Mouse (Mus musculus) megakaryocyte, embryonic 14.5 days (primary cell): ENCODE data around the gene Ckap5. TPM values are rescaled to one million over a fixed set of nuclear protein-coding genes. Genes with fewer than 3 reads are reported as not detected.
"Not testable (repeated sequence)": the region's sequence is repeated elsewhere in the genome, so short reads cannot be mapped to it uniquely, and the experiment has no call there.

Experiments
- H3K27me3 ChIP-seq: replicated peaks from 2 replicates; pipeline ENCODE3; 2012; ENCODE audit warnings: inconsistent platforms
- H3K36me3 ChIP-seq: replicated peaks from 2 replicates; pipeline ENCODE3; 2012; ENCODE audit warnings: low read length, inconsistent platforms, mixed read lengths
- H3K4me1 ChIP-seq: 2 replicates; pipeline ENCODE4 v1.6.1; 2012; ENCODE audit warnings: inconsistent platforms
- H3K4me3 ChIP-seq: replicated peaks from 2 replicates; pipeline ENCODE3; 2012; ENCODE audit warnings: moderate library complexity, mild to moderate bottlenecking, inconsistent platforms
- H3K9me3 ChIP-seq: 2 replicates; pipeline ENCODE4 v1.6.1; 2012; ENCODE audit warnings: inconsistent platforms
- FLI1 ChIP-seq: IDR thresholded peaks from 2 replicates; pipeline ENCODE4 v1.6.1; 2012; ENCODE audit warnings: low read length, inconsistent platforms, mixed read lengths
- GATA1 ChIP-seq: IDR thresholded peaks from 3 replicates; pipeline ENCODE4 v1.6.1; 2012; ENCODE audit warnings: mixed read lengths, low read length, inconsistent platforms, borderline replicate concordance
- polyA plus RNA-seq: library from polyadenylated mRNA; stranded (reverse); fragments of >175 nt; gene quantifications from 2 replicates; pipeline ENCODE4 v1.2.3, GENCODE M21; 2012; ENCODE audit warnings: low replicate concordance; ENCODE audit not compliant: insufficient read depth

Ckap5 gene
- polyA plus RNA-seq, result 0.92 and 3.6 TPM in 2 replicates

DNA sequence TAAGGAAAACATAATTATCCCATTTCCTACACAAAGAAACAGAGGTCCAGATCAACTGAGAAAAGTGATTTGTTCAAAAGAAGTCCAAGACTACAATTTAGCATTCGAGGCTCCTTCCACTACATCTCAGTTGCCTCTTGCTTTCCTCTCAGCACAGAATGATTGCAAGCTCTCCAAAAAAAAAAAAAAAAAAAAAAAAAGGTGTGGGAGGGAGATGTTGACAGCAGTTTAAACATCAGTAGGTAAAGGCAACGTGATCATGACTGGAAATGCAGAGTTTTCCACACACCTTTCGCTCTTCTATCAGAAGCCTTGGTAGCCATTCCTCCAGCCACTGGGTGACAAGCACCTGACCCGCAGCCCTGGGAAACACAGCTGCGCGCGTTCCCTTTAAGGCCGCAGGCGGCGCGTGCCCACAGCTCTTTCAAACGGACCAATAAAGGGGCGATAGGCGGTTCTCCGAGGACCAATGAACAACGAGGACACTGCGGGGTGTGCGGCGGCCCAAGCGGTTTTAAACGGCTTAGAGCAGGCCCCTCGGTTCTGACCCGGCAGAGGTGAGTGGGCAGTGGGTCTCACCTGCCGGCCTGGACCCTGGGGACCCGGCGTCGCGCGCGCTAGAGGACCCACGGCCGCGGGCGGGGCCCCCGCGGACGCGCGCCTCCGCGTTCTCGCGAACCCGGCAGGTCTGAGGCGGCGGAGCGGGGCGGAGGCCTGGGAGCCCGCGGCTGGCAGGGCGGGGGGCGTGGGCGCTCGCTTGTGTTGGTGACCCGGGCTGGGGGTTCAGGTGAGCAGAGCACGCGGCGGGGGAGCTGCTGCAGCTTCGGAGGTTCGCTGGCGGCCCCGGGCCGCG, at the start of gene Ckap5:
TSS of gene Ckap5 (plus strand) at position 469 of the 853 bp plus-strand sequence.
- Histone ChIP-seq H3K36me3 (peaks cover 30% of the 10 kb centered on the region), H3K4me1 (peaks cover 25% of the 10 kb centered on the region), H3K4me3 (peak within 1 kb of the TSS; percentile 99), H3K9me3 (peaks cover 3% of the 10 kb centered on the region; the same call in 1 of the 2 replicates), H3K27me3 (no peaks in the 10 kb centered on the region)
- TF ChIP-seq FLI1 (no peak; the same call in 1 of the 2 replicates), GATA1 (no peak)

DNA sequence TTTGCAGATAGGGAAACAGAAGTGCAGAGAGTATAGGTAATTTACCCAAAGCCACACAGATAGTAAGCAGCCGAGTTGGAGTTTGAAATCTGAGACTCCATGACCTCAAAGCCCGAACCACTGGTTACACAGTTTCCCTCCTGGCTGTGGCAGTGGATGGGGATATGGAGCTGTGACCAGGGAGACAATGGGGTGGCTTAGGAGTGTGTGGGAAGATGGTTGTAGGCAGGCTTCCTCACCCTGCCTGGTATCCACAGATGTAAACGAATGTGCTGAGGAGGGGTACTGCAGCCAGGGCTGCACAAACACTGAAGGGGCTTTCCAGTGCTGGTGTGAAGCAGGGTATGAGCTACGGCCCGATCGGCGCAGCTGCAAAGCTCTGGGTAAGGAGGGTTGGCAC, 49.7 kb upstream of the Ckap5 start:
- no peaks in the 10 kb centered on the region for H3K9me3 ChIP-seq
- H3K4me1 ChIP-seq, result peaks cover 19% of the 10 kb centered on the region
- H3K4me3 ChIP-seq, result no peak overlapping the region
- TF ChIP-seq GATA1, result no peak
- no peak for TF ChIP-seq FLI1
- no peaks in the 10 kb centered on the region for H3K36me3 ChIP-seq
- peaks cover 70% of the 10 kb centered on the region for H3K27me3 ChIP-seq

DNA sequence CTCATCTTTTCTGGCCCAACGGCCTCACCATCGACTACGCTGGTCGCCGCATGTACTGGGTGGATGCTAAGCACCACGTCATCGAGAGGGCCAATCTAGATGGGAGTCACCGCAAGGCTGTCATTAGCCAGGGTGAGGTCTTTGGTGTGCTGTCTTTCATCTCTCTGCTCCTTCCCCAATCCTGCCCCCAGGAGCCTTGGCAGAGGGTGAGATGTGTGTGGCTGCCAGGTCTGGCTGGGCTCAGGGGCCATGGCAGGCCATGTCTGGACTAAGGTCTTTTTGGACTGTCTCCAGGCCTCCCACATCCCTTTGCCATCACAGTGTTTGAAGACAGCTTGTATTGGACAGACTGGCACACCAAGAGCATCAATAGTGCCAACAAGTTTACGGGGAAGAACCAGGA, 46.2 kb upstream of the Ckap5 start:
- Histone ChIP-seq H3K36me3 (no peaks in the 10 kb centered on the region), H3K4me1 (peaks cover 31% of the 10 kb centered on the region), H3K4me3 (no peak overlapping the region), H3K27me3 (peaks cover 39% of the 10 kb centered on the region), H3K9me3 (no peaks in the 10 kb centered on the region)
- TF ChIP-seq FLI1 (no peak), GATA1 (no peak)

DNA sequence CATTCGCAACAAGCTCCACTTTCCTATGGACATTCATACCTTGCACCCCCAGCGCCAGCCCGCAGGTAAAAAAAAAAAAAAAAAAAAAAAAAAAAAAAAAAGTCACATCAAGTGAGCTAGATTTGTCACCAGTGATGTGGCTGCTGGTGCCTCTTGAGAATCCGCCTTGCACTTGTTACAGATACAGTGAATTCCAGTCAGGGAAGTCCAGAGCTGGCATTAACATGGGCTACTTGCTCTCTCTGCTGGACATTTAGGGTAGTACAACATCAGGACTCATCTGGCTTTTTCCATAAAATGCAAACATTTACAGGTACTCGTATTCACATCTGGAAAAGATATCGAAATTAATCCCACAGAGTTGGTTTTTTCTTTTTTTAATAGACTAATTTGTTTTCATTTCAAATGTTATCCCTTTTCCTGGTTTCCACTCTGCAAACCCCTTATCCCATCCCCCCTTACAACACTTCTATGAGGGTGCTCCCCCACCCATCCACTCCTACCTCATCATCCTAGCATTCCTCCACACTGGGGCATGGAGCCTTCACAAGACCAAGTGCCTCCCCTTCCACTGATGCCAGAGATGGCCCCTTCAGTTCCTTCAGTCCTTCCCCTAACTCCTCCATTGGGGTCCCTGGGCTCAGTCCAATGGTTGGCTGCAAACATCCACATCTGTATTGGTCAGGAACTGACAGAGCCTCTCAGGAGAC, 45.6 kb upstream of the Ckap5 start:
- no peak overlapping the region for H3K4me3 ChIP-seq
- no peaks in the 10 kb centered on the region for H3K9me3 ChIP-seq
- no peaks in the 10 kb centered on the region for H3K36me3 ChIP-seq
- peaks cover 32% of the 10 kb centered on the region for H3K4me1 ChIP-seq
- H3K27me3 ChIP-seq, result peaks cover 36% of the 10 kb centered on the region
- TF ChIP-seq GATA1, result no peak
- TF ChIP-seq FLI1, result no peak

DNA sequence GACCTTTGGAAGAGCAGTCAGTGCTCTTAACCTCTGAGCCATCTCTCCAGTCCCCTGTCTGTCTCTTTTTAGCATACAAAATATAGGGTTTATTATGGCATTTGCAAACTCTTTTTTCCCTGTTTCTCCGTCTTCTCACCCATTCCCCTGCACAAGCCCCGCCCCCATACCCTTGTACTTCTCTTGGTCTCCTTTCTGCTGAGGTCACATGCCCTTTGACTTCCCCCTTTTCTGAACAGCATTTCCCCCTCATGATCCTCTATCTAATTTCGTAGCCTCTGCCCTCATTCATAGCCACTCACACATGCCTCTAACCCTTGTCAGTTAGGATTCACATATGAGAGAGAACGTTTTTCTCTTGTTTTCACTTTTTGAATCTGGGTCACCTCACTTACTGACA, 41.9 kb upstream of the Ckap5 start:
- TF ChIP-seq FLI1 (no peak), GATA1 (no peak)

DNA sequence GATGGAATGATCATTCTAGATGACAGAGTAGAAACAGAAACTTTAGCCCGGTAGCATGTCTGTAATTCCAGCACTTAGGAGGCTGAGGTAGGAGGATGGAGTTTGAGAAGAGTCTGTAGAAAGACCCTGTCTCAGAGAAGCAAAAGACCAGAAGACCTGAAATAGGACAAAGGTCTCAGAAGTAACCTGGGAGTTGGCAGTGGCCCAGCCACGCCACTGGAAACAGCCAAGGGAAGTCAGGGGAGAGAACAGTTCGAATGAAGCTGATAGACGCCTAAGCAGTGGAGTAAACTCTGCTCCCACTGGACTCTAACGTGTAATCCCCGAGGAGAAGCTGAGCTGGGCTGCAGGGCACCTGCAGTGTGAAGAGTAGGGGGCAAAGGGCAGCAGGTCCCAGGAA, 41.3 kb upstream of the Ckap5 start:
- Histone ChIP-seq H3K4me1 (peaks cover 20% of the 10 kb centered on the region), H3K9me3 (no peaks in the 10 kb centered on the region), H3K36me3 (no peaks in the 10 kb centered on the region), H3K4me3 (no peak overlapping the region), H3K27me3 (peaks cover 18% of the 10 kb centered on the region)
- TF ChIP-seq FLI1 (no peak), GATA1 (no peak)

More for the DNA sequence above, 41.9 kb upstream of the Ckap5 start:
- no peak overlapping the region for H3K4me3 ChIP-seq
- H3K27me3 ChIP-seq, result peaks cover 16% of the 10 kb centered on the region
- H3K9me3 ChIP-seq, result no peaks in the 10 kb centered on the region
- H3K36me3 ChIP-seq, result no peaks in the 10 kb centered on the region
- H3K4me1 ChIP-seq, result peaks cover 21% of the 10 kb centered on the region

DNA sequence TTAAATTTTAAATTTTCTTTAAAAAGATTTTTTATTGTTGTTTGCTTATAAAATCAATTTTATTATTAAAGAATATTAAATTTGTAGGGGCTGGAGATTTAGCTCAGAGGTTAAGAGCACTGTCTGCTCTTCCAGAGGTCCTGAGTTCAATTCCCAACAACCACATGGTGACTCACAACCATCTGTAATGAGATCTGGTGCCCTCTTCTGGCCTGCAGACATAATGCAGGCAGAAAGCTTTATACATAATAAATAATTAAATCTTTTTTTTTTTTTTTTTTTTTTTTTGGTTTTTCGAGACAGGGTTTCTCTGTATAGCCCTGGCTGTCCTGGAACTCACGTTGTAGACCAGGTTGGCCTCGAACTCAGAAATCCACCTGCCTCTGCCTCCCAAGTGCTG, 39.3 kb upstream of the Ckap5 start:
- H3K9me3 ChIP-seq, H3K36me3 ChIP-seq, H3K4me3 ChIP-seq: not testable (repeated sequence)
- peaks cover 23% of the 10 kb centered on the region for H3K27me3 ChIP-seq
- peaks cover 23% of the 10 kb centered on the region for H3K4me1 ChIP-seq

DNA sequence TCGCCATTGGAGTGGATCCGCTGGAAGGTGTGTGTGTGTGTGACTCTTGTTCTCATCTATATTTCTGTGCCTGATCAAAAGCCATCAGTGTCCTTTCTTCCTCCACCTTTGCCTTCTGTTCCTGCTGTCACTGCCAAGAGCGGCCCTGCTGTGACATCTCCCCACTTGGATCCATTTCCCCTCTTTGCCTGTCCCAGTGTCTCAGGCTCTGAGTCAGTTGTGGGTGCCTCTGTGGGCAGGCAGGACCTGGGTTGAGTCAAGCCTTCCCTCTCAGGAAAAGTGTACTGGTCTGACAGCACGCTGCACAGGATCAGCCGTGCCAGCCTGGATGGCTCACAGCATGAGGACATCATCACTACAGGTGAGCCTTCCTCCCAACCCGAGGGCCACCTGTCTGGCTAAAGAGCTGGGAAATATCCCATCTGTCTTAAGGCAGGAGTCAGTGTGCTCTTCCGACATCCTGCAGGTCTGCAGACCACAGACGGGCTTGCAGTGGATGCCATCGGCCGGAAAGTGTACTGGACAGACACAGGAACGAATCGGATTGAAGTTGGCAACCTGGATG, 34.4 kb upstream of the Ckap5 start:
- Histone ChIP-seq H3K27me3 (peaks cover 22% of the 10 kb centered on the region), H3K36me3 (no peaks in the 10 kb centered on the region), H3K9me3 (no peaks in the 10 kb centered on the region), H3K4me3 (no peak overlapping the region), H3K4me1 (peaks cover 8% of the 10 kb centered on the region; the same call in 1 of the 2 replicates)
- no peak for TF ChIP-seq GATA1
- no peak for TF ChIP-seq FLI1

DNA sequence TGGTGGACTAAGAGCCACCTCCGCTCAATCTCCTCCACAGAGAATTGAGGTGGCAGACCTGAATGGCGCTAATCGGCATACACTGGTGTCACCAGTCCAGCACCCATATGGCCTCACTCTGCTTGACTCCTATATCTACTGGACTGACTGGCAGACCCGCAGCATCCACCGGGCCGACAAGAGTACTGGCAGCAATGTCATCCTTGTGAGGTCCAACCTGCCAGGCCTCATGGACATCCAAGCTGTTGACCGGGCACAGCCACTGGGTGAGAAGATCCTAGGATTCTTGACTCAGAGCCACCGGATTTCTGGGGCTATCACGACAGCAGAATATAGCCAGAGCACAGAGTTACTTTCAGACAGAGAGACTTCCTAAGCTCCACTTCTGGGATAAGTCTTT, 32.6 kb upstream of the Ckap5 start:
- H3K9me3 ChIP-seq, result 0 out of 2 replicates have a peak, but pooled peaks cover 2% of the 10 kb centered on the region
- H3K27me3 ChIP-seq, result peaks cover 18% of the 10 kb centered on the region
- H3K4me1 ChIP-seq, result peaks cover 23% of the 10 kb centered on the region
- H3K4me3 ChIP-seq, result no peak overlapping the region
- H3K36me3 ChIP-seq, result no peaks in the 10 kb centered on the region
- TF ChIP-seq FLI1, result no peak
- no peak for TF ChIP-seq GATA1

DNA sequence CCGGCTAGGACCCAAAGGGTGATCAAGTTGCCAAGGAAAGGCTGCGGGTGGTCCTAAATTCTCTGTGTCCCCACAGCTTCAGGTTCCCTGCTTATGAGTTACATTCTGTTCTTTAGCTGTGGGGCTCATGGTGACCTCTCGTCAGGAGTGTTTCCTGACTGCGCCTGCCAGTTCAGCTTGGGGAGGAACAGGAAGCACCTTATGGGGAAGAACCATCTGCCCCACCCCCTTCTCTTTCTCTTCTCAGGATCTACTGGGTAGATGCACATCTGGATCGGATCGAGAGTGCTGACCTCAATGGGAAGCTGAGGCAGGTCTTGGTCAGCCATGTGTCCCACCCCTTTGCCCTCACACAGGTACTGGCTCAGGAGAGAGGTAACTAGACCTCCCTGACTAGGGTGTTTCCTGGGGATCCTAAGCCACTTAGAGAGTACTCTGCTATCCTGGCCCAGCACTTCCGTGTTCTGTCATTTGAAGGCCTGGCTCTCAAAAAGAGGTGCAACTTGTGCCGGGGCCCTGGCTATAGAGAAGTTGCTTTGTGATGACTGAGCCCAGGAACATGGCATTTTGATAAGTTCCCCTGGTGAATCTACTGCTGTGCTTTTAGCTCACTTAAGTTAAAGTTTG, 28.4 kb upstream of the Ckap5 start:
- Histone ChIP-seq H3K4me1 (peaks cover 33% of the 10 kb centered on the region), H3K9me3 (0 out of 2 replicates have a peak, but pooled peaks cover 2% of the 10 kb centered on the region), H3K36me3 (no peaks in the 10 kb centered on the region), H3K4me3 (peak overlapping the region; percentile 75), H3K27me3 (peaks cover 2% of the 10 kb centered on the region)
- no peak for TF ChIP-seq FLI1
- no peak for TF ChIP-seq GATA1
